In genomic region chr12:105637554-105637953, GRCm38 (mm10) we compare ENCODE assay signal across 19 mouse cellular contexts. TPM values are rescaled to one million over a fixed set of nuclear protein-coding genes. Genes with fewer than 3 reads are reported as not detected.
DNase-seq lines count a peak whose midpoint lies in the region; ATAC-seq and TF ChIP-seq lines count a peak whose summit lies in the region.
"Had no signal": no experiment of that assay in that cellular context is flagged by ENCODE, and none has a peak within 500 bp of the region (broad histone marks: within the 10 kb centered on the region; RNA-seq: fewer than 3 reads in every experiment).

No protein-coding gene starts in this region.

- no peak for ATAC-seq in midbrain, postnatal 0 days (ENCODE audit: low FRiP score)
- no peak for ATAC-seq in midbrain, embryonic 16.5 days
- no peak for ATAC-seq in Patski
- no peak for ATAC-seq in frontal cortex, adult (ENCODE audit: low TSS enrichment)
- ATAC-seq: forebrain, embryonic 13.5 days; midbrain, embryonic 15.5 days had no signal

- H3K4me3 ChIP-seq in kidney, adult 2 months (ENCODE audit: insufficient read depth, low read depth, low read length): no peak overlapping the region
- H3K4me3 ChIP-seq in midbrain, postnatal 0 days (ENCODE audit: low read depth, low read length): no peak overlapping the region
- H3K4me3 ChIP-seq in midbrain, embryonic 16.5 days (ENCODE audit: low read depth, low read length): no peak overlapping the region
- H3K4me3 ChIP-seq: embryonic facial prominence, embryonic 15.5 days; forebrain, embryonic 13.5 days; limb, embryonic 13.5 days; midbrain, embryonic 15.5 days; neural tube, embryonic 13.5 days had no signal

- CTCF ChIA-PET in Patski (lab: Charles Lee): no interaction called here

- no peak overlapping the region for H3K4me2 ChIP-seq in midbrain, postnatal 0 days (ENCODE audit: low read depth, low read length, poor library complexity, severe bottlenecking)
- H3K4me2 ChIP-seq in midbrain, embryonic 16.5 days (ENCODE audit: low read length): no peak overlapping the region
- H3K4me2 ChIP-seq: embryonic facial prominence, embryonic 15.5 days; forebrain, embryonic 13.5 days; hindbrain, embryonic 14.5 days; limb, embryonic 13.5 days; midbrain, embryonic 15.5 days; neural tube, embryonic 13.5 days had no signal

- 0 out of 2 replicates have a peak, but pooled peaks have one; percentile 20 for TF ChIP-seq CTCF in kidney, adult 2 months (conservative IDR thresholded peaks at IDR 0.05; ENCODE audit: insufficient read depth, insufficient read length, low read depth, low read length)
- peak; percentile 46 for TF ChIP-seq CTCF in midbrain, postnatal 0 days (IDR thresholded peaks at IDR 0.05)
- peak; percentile 63 for TF ChIP-seq CTCF in Patski (IDR thresholded peaks at IDR 0.05)

- no peak overlapping the region for H3K9ac ChIP-seq in midbrain, postnatal 0 days (replicated peaks; ENCODE audit: low read length, poor library complexity, severe bottlenecking)
- H3K9ac ChIP-seq in midbrain, embryonic 16.5 days (ENCODE audit: low read depth, low read length): no peak overlapping the region
- H3K9ac ChIP-seq: embryonic facial prominence, embryonic 15.5 days; forebrain, embryonic 13.5 days; hindbrain, embryonic 14.5 days; limb, embryonic 13.5 days; midbrain, embryonic 15.5 days; neural tube, embryonic 13.5 days had no signal

- 77% methylated on average over 4 of the region's 4 CpGs for WGBS in kidney, adult 2 months
- 77% methylated on average over 4 of the region's 4 CpGs for WGBS in midbrain, postnatal 0 days
- WGBS in midbrain, embryonic 16.5 days: 77% methylated on average over 4 of the region's 4 CpGs

- no peaks in the 10 kb centered on the region for H3K9me3 ChIP-seq in midbrain, postnatal 0 days (ENCODE audit: low read length)
- H3K9me3 ChIP-seq in midbrain, embryonic 16.5 days (replicated peaks; ENCODE audit: control insufficient read depth, low read length, poor library complexity, severe bottlenecking): no peaks in the 10 kb centered on the region
- H3K9me3 ChIP-seq: embryonic facial prominence, embryonic 15.5 days; forebrain, embryonic 13.5 days; limb, embryonic 13.5 days; midbrain, embryonic 15.5 days; neural tube, embryonic 13.5 days had no signal

- no peak overlapping the region for H3K27ac ChIP-seq in kidney, adult 2 months (ENCODE audit: insufficient read depth, low read depth, low read length)
- H3K27ac ChIP-seq in midbrain, postnatal 0 days (ENCODE audit: low read depth, low read length): no peak overlapping the region
- H3K27ac ChIP-seq in midbrain, embryonic 16.5 days (ENCODE audit: low read length): no peak overlapping the region
- H3K27ac ChIP-seq: embryonic facial prominence, embryonic 15.5 days; forebrain, embryonic 13.5 days; hindbrain, embryonic 14.5 days; limb, embryonic 13.5 days; macrophage; midbrain, embryonic 15.5 days; neural tube, embryonic 13.5 days had no signal

- no peak for DNase-seq in kidney, adult 2 months
- DNase-seq in kidney, adult 18-20 months: no peak
- no peak for DNase-seq in midbrain, postnatal 0 days (ENCODE audit: low spot score)
- DNase-seq in Patski (ENCODE audit: low read depth, low spot score): no peak
- no peak for DNase-seq in spleen, postnatal 10 days (ENCODE audit: low spot score in 2 of 2)
- DNase-seq: adrenal gland, adult 8-10 months; cerebellum, postnatal 36 days; gastrocnemius, postnatal 36 days; layer of hippocampus, postnatal 36 days had no signal

- no peaks in the 10 kb centered on the region for H3K4me1 ChIP-seq in kidney, adult 2 months (ENCODE audit: control insufficient read depth, insufficient read depth, low read length)
- H3K4me1 ChIP-seq in midbrain, postnatal 0 days (ENCODE audit: insufficient read depth, low read length): no peaks in the 10 kb centered on the region
- H3K4me1 ChIP-seq in midbrain, embryonic 16.5 days (ENCODE audit: control insufficient read depth, insufficient read depth, low read length): no peaks in the 10 kb centered on the region
- H3K4me1 ChIP-seq: embryonic facial prominence, embryonic 15.5 days; forebrain, embryonic 13.5 days; limb, embryonic 13.5 days; midbrain, embryonic 15.5 days; neural tube, embryonic 13.5 days had no signal

- H3K36me3 ChIP-seq in kidney, adult 2 months (ENCODE audit: control insufficient read depth, insufficient read depth, low read length): peaks cover 11% of the 10 kb centered on the region
- H3K36me3 ChIP-seq in midbrain, postnatal 0 days (ENCODE audit: insufficient read depth, low read length): peaks cover 66% of the 10 kb centered on the region
- H3K36me3 ChIP-seq in midbrain, embryonic 16.5 days (ENCODE audit: control insufficient read depth, insufficient read depth, low read length): peaks cover 47% of the 10 kb centered on the region

- in situ Hi-C loops in Patski (cut with MboI; ENCODE audit: low pct_unique_long_range_greater_than_20kb): no loop called here

- POLR2A ChIA-PET in Patski (lab: Charles Lee): interaction anchor here (0.6 kb wide), 1 partner anchor 17 kb away, joined by 5 read pairs; no protein-coding TSS in a partner anchor

- no peak for TF ChIP-seq POLR2A in kidney, adult 2 months (IDR thresholded peaks at IDR 0.05; ENCODE audit: low read depth, low read length)

- no peaks in the 10 kb centered on the region for H3K27me3 ChIP-seq in kidney, adult 2 months (replicated peaks; ENCODE audit: control insufficient read depth, insufficient read depth, low read length)
- H3K27me3 ChIP-seq in midbrain, postnatal 0 days (ENCODE audit: insufficient read depth, low read length): no peaks in the 10 kb centered on the region
- no peaks in the 10 kb centered on the region for H3K27me3 ChIP-seq in midbrain, embryonic 16.5 days (ENCODE audit: control insufficient read depth, insufficient read depth, low read depth, low read length)
- no peaks in the 10 kb centered on the region for H3K27me3 ChIP-seq in Patski
- H3K27me3 ChIP-seq: embryonic facial prominence, embryonic 15.5 days; forebrain, embryonic 13.5 days; limb, embryonic 13.5 days; midbrain, embryonic 15.5 days; neural tube, embryonic 13.5 days had no signal

RNA-seq across cellular contexts. Expression of gene Bdkrb1, which starts 34.7 kb away (rescaled TPM):
- polyA plus RNA-seq in kidney, adult 2 months (2012; rRNA removed): 0.15 TPM in 1 of 2 replicates, not detected in the other
- 0.22 and 0.24 TPM in 2 replicates for total RNA-seq in midbrain, postnatal 0 days (2014; rRNA removed)
- polyA plus RNA-seq in midbrain, postnatal 0 days (2015; fragmentation: Nextera tagmentation; extraction: Ambion mirVana): 0.19 and 0.25 TPM in 2 replicates
- 0.14 TPM in 1 of 2 replicates, not detected in the other for polyA plus RNA-seq in midbrain, embryonic 16.5 days (2015; fragmentation: Nextera tagmentation; extraction: Ambion mirVana)
- 0.18 TPM for polyA plus RNA-seq in Patski (2021)
- total RNA-seq: adrenal gland, adult 8-10 months; layer of hippocampus, postnatal 36 days had no signal
- polyA plus RNA-seq: forebrain, embryonic 13.5 days; heart, embryonic 14.5 days; limb, embryonic 13.5 days; macrophage; neural tube, embryonic 13.5 days had no signal

RNA-seq across cellular contexts. Expression of gene Gskip, which starts 47.1 kb away (rescaled TPM):
- 6.6 and 9.0 TPM in 2 replicates for polyA plus RNA-seq in kidney, adult 2 months (2012; rRNA removed)
- 16.0 and 18.1 TPM in 2 replicates for total RNA-seq in midbrain, postnatal 0 days (2014; rRNA removed)
- 22.5 TPM in 2 replicates for polyA plus RNA-seq in midbrain, postnatal 0 days (2015; fragmentation: Nextera tagmentation; extraction: Ambion mirVana)
- polyA plus RNA-seq in midbrain, embryonic 16.5 days (2015; fragmentation: Nextera tagmentation; extraction: Ambion mirVana): 29.9 and 32.1 TPM in 2 replicates
- 20.4 TPM for polyA plus RNA-seq in Patski (2021)

RNA-seq across cellular contexts. Expression of gene Atg2b, which starts 47.5 kb away (rescaled TPM):
- polyA plus RNA-seq in kidney, adult 2 months (2012; rRNA removed): 16.5 and 16.6 TPM in 2 replicates
- total RNA-seq in midbrain, postnatal 0 days (2014; rRNA removed): 43.5 and 51.4 TPM in 2 replicates
- 9.1 and 10.0 TPM in 2 replicates for polyA plus RNA-seq in midbrain, postnatal 0 days (2015; fragmentation: Nextera tagmentation; extraction: Ambion mirVana)
- polyA plus RNA-seq in midbrain, embryonic 16.5 days (2015; fragmentation: Nextera tagmentation; extraction: Ambion mirVana): 14.0 and 15.6 TPM in 2 replicates
- polyA plus RNA-seq in Patski (2021): 28.7 TPM
